23 mouse cellular contexts compared by ENCODE assay signal in genomic region chr10:27382887-27383609, GRCm38 (mm10).
DNase-seq lines count a peak whose midpoint lies in the region; ATAC-seq and TF ChIP-seq lines count a peak whose summit lies in the region.
"Had no signal": no experiment of that assay in that cellular context is flagged by ENCODE, and none has a peak within 500 bp of the region (broad histone marks: within the 10 kb centered on the region; RNA-seq: fewer than 3 reads in every experiment).

No protein-coding gene starts in this region.

- H3K4me2 ChIP-seq in forebrain, embryonic 15.5 days (replicated peaks) = no peak overlapping the region
- no peak overlapping the region for H3K4me2 ChIP-seq in forebrain, embryonic 11.5 days (ENCODE audit: low read depth, low read length, severe bottlenecking)
- H3K4me2 ChIP-seq: heart, embryonic 15.5 days; hindbrain, embryonic 12.5 days; midbrain, embryonic 11.5 days; neural tube, embryonic 13.5 days had no signal

- no peak overlapping the region for H3K9ac ChIP-seq in forebrain, embryonic 15.5 days (replicated peaks)
- no peak overlapping the region for H3K9ac ChIP-seq in forebrain, embryonic 11.5 days (ENCODE audit: low read length)
- H3K9ac ChIP-seq: heart, embryonic 15.5 days; hindbrain, embryonic 12.5 days; neural tube, embryonic 13.5 days had no signal

- no peak overlapping the region for H3K4me3 ChIP-seq in forebrain, embryonic 15.5 days
- no peak overlapping the region for H3K4me3 ChIP-seq in forebrain, embryonic 11.5 days (ENCODE audit: low read depth, low read length)
- no peak overlapping the region for H3K4me3 ChIP-seq in heart, embryonic 10.5 days
- H3K4me3 ChIP-seq in cortical plate, adult 2 months (ENCODE audit: insufficient read depth, low read length) = no peak overlapping the region
- H3K4me3 ChIP-seq: heart, embryonic 15.5 days; hindbrain, embryonic 12.5 days; neural tube, embryonic 13.5 days had no signal

- no peak for DNase-seq in forebrain, embryonic 11.5 days (ENCODE audit: low spot score)
- peak; percentile 20 to 27 for DNase-seq in heart, adult 9 months (ENCODE audit: low spot score in 2 of 2)
- DNase-seq in heart, embryonic 10.5 days (ENCODE audit: low spot score) = no peak
- peak; percentile 6 for DNase-seq in 3T3-L1 (ENCODE audit: low read depth, low spot score)
- no peak for DNase-seq in adrenal gland, postnatal 25 days
- DNase-seq in thymus, postnatal 25 days = no peak
- DNase-seq: adrenal gland, postnatal 36 days; B cell, adult 2 months; cerebellum, adult 9-10 months; gastrocnemius, postnatal 25 days; kidney, adult 2 months; kidney, postnatal 10 days; left cerebral cortex, postnatal 4 days; liver had no signal

- peak; percentile 79 for ATAC-seq in forebrain, embryonic 15.5 days (replicated peaks)
- ATAC-seq in forebrain, embryonic 11.5 days (replicated peaks; ENCODE audit: low FRiP score) = no peak
- ATAC-seq: inflammation-experienced regulatory T-cells, adult 6 months; lung, postnatal 0 days had no signal

- H3K27ac ChIP-seq in forebrain, embryonic 15.5 days (replicated peaks) = no peak overlapping the region; the same call in 1 of the 2 replicates
- H3K27ac ChIP-seq in forebrain, embryonic 11.5 days (ENCODE audit: low read depth, low read length) = no peak overlapping the region
- H3K27ac ChIP-seq in heart, embryonic 10.5 days = no peak overlapping the region
- peak overlapping the region; percentile 35; the same call in 1 of the 2 replicates for H3K27ac ChIP-seq in cortical plate, adult 2 months (ENCODE audit: insufficient read depth, low read length)
- H3K27ac ChIP-seq: heart, embryonic 15.5 days; hindbrain, embryonic 12.5 days; neural tube, embryonic 13.5 days; stomach, postnatal 0 days had no signal

- no peak for TF ChIP-seq CTCF in cortical plate, adult 2 months (IDR thresholded peaks at IDR 0.05; ENCODE audit: extremely low read depth, insufficient read depth, low read length)

- H3K4me1 ChIP-seq in forebrain, embryonic 15.5 days = no peaks in the 10 kb centered on the region
- no peaks in the 10 kb centered on the region for H3K4me1 ChIP-seq in forebrain, embryonic 11.5 days (replicated peaks; ENCODE audit: control insufficient read depth, insufficient read depth, low read length)
- H3K4me1 ChIP-seq in heart, embryonic 10.5 days = no peaks in the 10 kb centered on the region
- peaks cover 2% of the 10 kb centered on the region; the same call in 1 of the 2 replicates for H3K4me1 ChIP-seq in cortical plate, adult 2 months (ENCODE audit: control insufficient read depth, insufficient read depth, low read length)
- H3K4me1 ChIP-seq: heart, embryonic 15.5 days; hindbrain, embryonic 12.5 days; neural tube, embryonic 13.5 days had no signal

- no peaks in the 10 kb centered on the region for H3K27me3 ChIP-seq in forebrain, embryonic 15.5 days
- H3K27me3 ChIP-seq in forebrain, embryonic 11.5 days (ENCODE audit: control insufficient read depth, insufficient read depth, low read length) = no peaks in the 10 kb centered on the region
- H3K27me3 ChIP-seq in heart, embryonic 10.5 days (ENCODE audit: insufficient read depth, poor library complexity, severe bottlenecking) = no peaks in the 10 kb centered on the region
- H3K27me3 ChIP-seq: heart, embryonic 15.5 days; hindbrain, embryonic 12.5 days; neural tube, embryonic 13.5 days had no signal

- H3K36me3 ChIP-seq in forebrain, embryonic 15.5 days = no peaks in the 10 kb centered on the region
- H3K36me3 ChIP-seq in forebrain, embryonic 11.5 days (ENCODE audit: control insufficient read depth, insufficient read depth, low read length) = no peaks in the 10 kb centered on the region
- no peaks in the 10 kb centered on the region for H3K36me3 ChIP-seq in heart, embryonic 10.5 days
- H3K36me3 ChIP-seq: heart, embryonic 15.5 days; hindbrain, embryonic 12.5 days; neural tube, embryonic 13.5 days had no signal

- H3K9me3 ChIP-seq in forebrain, embryonic 15.5 days = no peaks in the 10 kb centered on the region
- no peaks in the 10 kb centered on the region for H3K9me3 ChIP-seq in forebrain, embryonic 11.5 days (ENCODE audit: control insufficient read depth, low read length)
- no peaks in the 10 kb centered on the region for H3K9me3 ChIP-seq in heart, embryonic 10.5 days
- H3K9me3 ChIP-seq: heart, embryonic 15.5 days; hindbrain, embryonic 12.5 days; neural tube, embryonic 13.5 days had no signal

- 56% methylated on average over 2 of the region's 2 CpGs for WGBS in forebrain, embryonic 15.5 days
- 83% methylated on average over 2 of the region's 2 CpGs for WGBS in forebrain, embryonic 11.5 days
- 61% methylated on average over 2 of the region's 2 CpGs for WGBS in heart, embryonic 10.5 days

- TF ChIP-seq POLR2A in cortical plate, adult 2 months (IDR thresholded peaks at IDR 0.05; ENCODE audit: extremely low read depth, insufficient read depth, low read length) = no peak

Comparison
In these comparisons a context has a peak if more than half of its experiments do, and no peak if none do; other contexts are left out.
1. DNase-seq: peak in heart, adult 9 months (2 of 2) and 3T3-L1 (single experiment); none in forebrain, embryonic 11.5 days (single experiment), heart, embryonic 10.5 days (single experiment), adrenal gland, postnatal 25 days (single experiment) and thymus, postnatal 25 days (single experiment).